9 mouse cellular contexts compared by ENCODE assay signal in the genomic region with DNA sequence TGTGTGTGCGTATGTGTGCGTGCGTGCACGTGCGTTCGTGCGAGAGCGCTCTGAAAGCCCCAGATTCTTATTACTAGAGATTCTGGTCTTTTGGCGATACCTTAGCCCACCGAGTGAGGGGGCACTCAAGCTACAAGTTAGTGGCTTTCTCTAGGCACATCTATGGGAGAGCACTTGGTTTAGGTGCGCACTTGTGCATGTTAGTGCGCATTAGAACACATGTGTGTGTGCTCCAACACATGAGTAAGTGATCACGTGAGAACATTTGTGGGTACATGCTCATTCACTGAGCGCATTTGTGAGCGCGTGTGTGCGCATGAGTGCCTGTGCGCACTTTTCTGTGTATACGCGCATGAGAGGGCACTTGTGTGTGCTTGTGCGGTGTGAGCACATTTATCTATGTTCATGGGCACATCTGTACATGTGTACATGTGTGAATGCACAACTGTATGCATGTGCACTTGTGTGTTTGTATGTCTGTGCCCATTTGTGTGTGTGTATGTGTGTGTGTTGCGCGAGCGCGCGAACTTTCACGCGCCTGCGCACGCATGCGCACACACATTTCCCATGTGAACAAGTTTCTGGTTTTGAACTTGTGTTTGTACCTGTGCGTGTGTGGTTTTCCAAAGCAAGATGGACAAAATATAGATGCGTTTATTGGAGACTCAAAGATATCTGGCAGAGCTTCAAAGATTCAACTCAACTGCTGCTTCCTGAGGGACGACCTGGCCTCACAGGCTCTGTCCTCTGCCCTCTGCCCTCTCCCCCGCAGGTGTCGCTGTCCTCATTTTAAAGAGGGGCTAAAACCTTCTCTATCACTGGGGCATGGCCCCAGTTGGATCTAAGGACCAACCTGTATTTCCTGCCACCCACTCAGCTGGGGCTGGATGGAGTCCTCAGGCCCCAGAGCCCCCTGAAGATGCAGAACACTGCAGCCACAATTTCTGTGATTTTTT. TPM values are rescaled to one million over a fixed set of nuclear protein-coding genes. Genes with fewer than 3 reads are reported as not detected.
DNase-seq lines count a peak whose midpoint lies in the region; ATAC-seq and TF ChIP-seq lines count a peak whose summit lies in the region.
"Had no signal": no experiment of that assay in that cellular context is flagged by ENCODE, and none has a peak within 500 bp of the region (broad histone marks: within the 10 kb centered on the region; RNA-seq: fewer than 3 reads in every experiment).

No protein-coding gene starts in this region.

- no peak for TF ChIP-seq POLR2A in kidney, adult 2 months (IDR thresholded peaks at IDR 0.05; ENCODE audit: low read depth, low read length)

- 0 out of 2 replicates have a peak, but pooled peaks have one; percentile 15 for TF ChIP-seq CTCF in kidney, adult 2 months (conservative IDR thresholded peaks at IDR 0.05; ENCODE audit: insufficient read depth, insufficient read length, low read depth, low read length)

- peak; percentile 51 for ATAC-seq in midbrain, embryonic 11.5 days (ENCODE audit: low FRiP score)
- ATAC-seq in megakaryocyte progenitor cell, adult 5-6 weeks (replicated peaks; ENCODE audit: poor library complexity) = no peak; the same call in 1 of the 2 replicates

- peak overlapping the region; percentile 38 for H3K4me2 ChIP-seq in midbrain, embryonic 11.5 days

- no peaks in the 10 kb centered on the region for H3K36me3 ChIP-seq in kidney, adult 2 months (ENCODE audit: control insufficient read depth, insufficient read depth, low read length)
- H3K36me3 ChIP-seq in midbrain, embryonic 11.5 days (ENCODE audit: control insufficient read depth, insufficient read depth, low read length) = no peaks in the 10 kb centered on the region

- no peaks in the 10 kb centered on the region; the same call in 1 of the 2 replicates for H3K4me1 ChIP-seq in kidney, adult 2 months (ENCODE audit: control insufficient read depth, insufficient read depth, low read length)
- H3K4me1 ChIP-seq in midbrain, embryonic 11.5 days (ENCODE audit: control insufficient read depth, insufficient read depth, low read length) = no peaks in the 10 kb centered on the region

- no peak for DNase-seq in kidney, adult 2 months
- DNase-seq in kidney, postnatal 14 days = no peak
- DNase-seq in ZHBTc4 (ENCODE audit: low read depth, low spot score) = peak; percentile 75
- DNase-seq in forelimb bud, embryonic 11.5 days (ENCODE audit: low read depth, low spot score) = peak; percentile 20
- peak; percentile 92 for DNase-seq in midbrain, embryonic 11.5 days (ENCODE audit: low spot score, missing footprints)
- DNase-seq in ovary, postnatal 10 days (ENCODE audit: low spot score) = no peak
- DNase-seq in testis, postnatal 14 days (ENCODE audit: low spot score) = no peak

- no peak overlapping the region for H3K4me3 ChIP-seq in kidney, adult 2 months (ENCODE audit: insufficient read depth, low read depth, low read length)
- H3K4me3 ChIP-seq in midbrain, embryonic 11.5 days (ENCODE audit: low read depth, low read length) = peak overlapping the region; percentile 16; the same call in 1 of the 2 replicates

- H3K27me3 ChIP-seq in kidney, adult 2 months (replicated peaks; ENCODE audit: control insufficient read depth, insufficient read depth, low read length) = no peaks in the 10 kb centered on the region
- H3K27me3 ChIP-seq in midbrain, embryonic 11.5 days (ENCODE audit: control insufficient read depth, insufficient read depth, low read length) = no peaks in the 10 kb centered on the region

- no peaks in the 10 kb centered on the region for H3K9me3 ChIP-seq in midbrain, embryonic 11.5 days (ENCODE audit: control insufficient read depth, low read length)

- peak overlapping the region; percentile 22; the same call in 1 of the 2 replicates for H3K9ac ChIP-seq in midbrain, embryonic 11.5 days (ENCODE audit: low read length)

- 59% methylated on average over 36 of the region's 36 CpGs for WGBS in kidney, adult 2 months
- 46% methylated on average over 36 of the region's 36 CpGs for WGBS in midbrain, embryonic 11.5 days

- H3K27ac ChIP-seq in kidney, adult 2 months (ENCODE audit: insufficient read depth, low read depth, low read length) = no peak overlapping the region
- H3K27ac ChIP-seq in midbrain, embryonic 11.5 days (ENCODE audit: low read depth, low read length) = no peak overlapping the region

RNA-seq across cellular contexts. Expression of gene Ano1, which starts 38.1 kb away (rescaled TPM):
- 10.0 and 14.7 TPM in 2 replicates for polyA plus RNA-seq in kidney, adult 2 months (2012; rRNA removed)
- 22.8 and 26.0 TPM in 2 replicates for polyA plus RNA-seq in midbrain, embryonic 11.5 days (2014; fragmentation: Nextera tagmentation; extraction: Ambion mirVana)
- total RNA-seq in megakaryocyte progenitor cell, adult 5-6 weeks (2015) = not detected in 2 replicates
- not detected in 2 replicates for total RNA-seq in megakaryocyte progenitor cell, adult 5-6 weeks (2017)

RNA-seq across cellular contexts. Expression of gene Fgf3, which starts 48.0 kb away (rescaled TPM):
- not detected in 2 replicates for polyA plus RNA-seq in kidney, adult 2 months (2012; rRNA removed)
- polyA plus RNA-seq in midbrain, embryonic 11.5 days (2014; fragmentation: Nextera tagmentation; extraction: Ambion mirVana) = 1.1 TPM in 2 replicates
- 1.0 and 2.1 TPM in 2 replicates for total RNA-seq in megakaryocyte progenitor cell, adult 5-6 weeks (2015)
- total RNA-seq in megakaryocyte progenitor cell, adult 5-6 weeks (2017) = 0.37 and 1.4 TPM in 2 replicates
- total RNA-seq: layer of hippocampus, postnatal 25 days had no signal

RNA-seq across cellular contexts. Expression of gene Fgf4, which starts 57.3 kb away (rescaled TPM):
- not detected in 2 replicates for polyA plus RNA-seq in kidney, adult 2 months (2012; rRNA removed)
- polyA plus RNA-seq in midbrain, embryonic 11.5 days (2014; fragmentation: Nextera tagmentation; extraction: Ambion mirVana) = not detected in 2 replicates
- total RNA-seq in megakaryocyte progenitor cell, adult 5-6 weeks (2015) = not detected in 2 replicates
- total RNA-seq in megakaryocyte progenitor cell, adult 5-6 weeks (2017) = not detected in 2 replicates
- total RNA-seq: layer of hippocampus, postnatal 25 days had no signal

Comparison
In these comparisons a context has a peak if more than half of its experiments do, and no peak if none do; other contexts are left out.
1. DNase-seq: peak in ZHBTc4 (single experiment), forelimb bud, embryonic 11.5 days (single experiment) and midbrain, embryonic 11.5 days (single experiment); none in kidney, adult 2 months (single experiment), kidney, postnatal 14 days (single experiment), ovary, postnatal 10 days (single experiment) and testis, postnatal 14 days (single experiment).